Mouse (Mus musculus) kidney, adult 2 months (tissue): Measurements from ENCODE around the gene Cdk4.

Source experiments
- CTCF ChIP-seq: fragments of 200-500 bp; conservative IDR thresholded peaks from 2 replicates; pipeline ENCODE4 v1.5.1; 2011; ENCODE audit warnings: low read depth, mild to moderate bottlenecking, control low read depth, low read length, moderate library complexity, mixed read lengths; ENCODE audit not compliant: insufficient read depth, insufficient read length
- POLR2A ChIP-seq: fragments of 200-500 bp; IDR thresholded peaks from one replicate; pipeline ENCODE4 v1.6.1; 2011; ENCODE audit warnings: low read depth, low read length, control low read depth

DNA sequence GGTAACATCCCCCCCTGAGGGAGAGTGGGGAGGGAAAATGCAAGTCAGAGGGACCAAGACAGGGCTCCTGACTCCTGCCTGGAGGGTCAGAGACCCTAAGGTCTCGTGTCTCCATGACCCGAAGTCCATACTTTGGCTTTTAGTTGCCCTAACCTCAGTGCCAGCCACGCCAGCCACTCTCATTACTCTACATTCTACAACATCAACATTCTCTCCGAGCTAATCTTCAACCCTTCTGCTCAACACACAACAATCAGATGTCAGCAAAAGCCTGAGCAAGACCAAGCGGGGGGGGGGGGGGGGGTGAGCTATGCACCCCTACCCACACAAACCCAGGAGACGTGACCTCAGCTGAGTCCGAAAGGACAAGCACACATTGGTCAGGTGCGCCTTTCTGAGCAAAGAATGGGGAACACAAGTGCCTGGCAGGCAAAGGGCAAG lies 30.0 kb upstream of the Cdk4 start:
- no peak for TF ChIP-seq CTCF
- no peak for TF ChIP-seq POLR2A
